Mouse (Mus musculus): ENCODE data around the gene Pard3. TPM values are rescaled to one million over a fixed set of nuclear protein-coding genes. Genes with fewer than 3 reads are reported as not detected.

The Pard3 gene
- polyA plus RNA-seq, 1 experiment from 2014 or later, result 35.0 TPM

DNA sequence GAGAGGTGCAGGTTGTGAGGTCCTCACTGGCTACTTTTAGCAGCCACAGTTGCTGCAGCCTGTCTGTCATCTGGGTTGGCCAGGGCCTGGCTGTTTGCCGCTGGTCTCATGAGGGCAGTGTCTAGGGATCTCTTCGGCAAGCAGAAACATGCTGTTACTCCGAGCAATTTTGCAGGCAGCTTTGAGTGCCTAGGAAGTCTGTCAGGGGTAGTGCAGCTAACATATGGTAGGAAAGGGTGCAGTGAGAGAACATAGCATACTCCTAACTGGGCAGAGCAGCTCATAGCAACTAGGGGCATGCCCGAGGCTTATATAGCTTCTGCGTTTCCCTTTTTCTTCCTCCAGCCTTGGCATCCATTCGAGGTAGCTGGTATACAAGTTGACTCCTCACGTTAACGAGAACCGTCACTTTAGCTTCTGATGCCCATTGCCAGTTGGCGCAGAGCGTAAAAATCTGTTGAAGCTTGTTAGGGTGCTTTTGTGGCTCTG, 54.7 kb downstream of the Pard3 start:
- Histone ChIP-seq H3K4me1 (peaks cover 45% of the 10 kb centered on the region), H3K4me2 (replicated peaks) (no peak overlapping the region), H3K9ac (no peak overlapping the region; the same call in 1 of the 2 replicates), H3K4me3 (no peak overlapping the region), H3K27me3 (no peaks in the 10 kb centered on the region), H3K36me3 (no peaks in the 10 kb centered on the region), H3K27ac (no peak overlapping the region), H3K9me3 (0 out of 2 replicates have a peak, but pooled peaks cover 4% of the 10 kb centered on the region)
- WGBS, result 63% methylated on average over 11 of the region's 11 CpGs
- no peak for ATAC-seq (ENCODE audit: low FRiP score, low read depth)

GRCm38 (mm10) chr8:127123391-127123790, 59.7 kb downstream of the Pard3 start:
- no peak overlapping the region for H3K9ac ChIP-seq
- no peaks in the 10 kb centered on the region for H3K36me3 ChIP-seq
- H3K4me1 ChIP-seq, result peaks cover 72% of the 10 kb centered on the region
- ATAC-seq (ENCODE audit: low FRiP score, low read depth), result no peak
- H3K9me3 ChIP-seq, result no peaks in the 10 kb centered on the region
- WGBS, result 90% methylated on average over 3 of the region's 3 CpGs
- H3K27ac ChIP-seq, result no peak overlapping the region
- H3K4me2 ChIP-seq (replicated peaks), result no peak overlapping the region
- no peaks in the 10 kb centered on the region for H3K27me3 ChIP-seq
- no peak overlapping the region for H3K4me3 ChIP-seq

DNA sequence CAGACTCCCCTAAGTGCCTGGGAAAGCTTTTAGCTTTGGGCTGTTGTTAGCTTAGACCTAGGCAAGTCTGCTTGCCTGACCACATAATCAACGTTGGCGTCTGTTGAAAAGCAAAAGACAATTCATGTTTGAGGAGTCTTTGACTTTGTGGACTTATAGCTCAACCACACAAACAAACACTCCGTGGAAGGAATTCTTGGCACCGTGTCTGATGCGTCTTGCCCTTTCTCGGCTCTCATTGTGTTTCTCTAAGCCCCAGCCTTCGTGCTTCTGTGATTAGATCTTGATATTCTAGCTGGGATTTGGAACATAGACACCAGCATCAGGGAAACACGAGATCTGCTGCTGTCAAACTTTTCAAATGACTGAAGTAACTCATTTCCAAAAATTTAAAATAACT, 61.1 kb downstream of the Pard3 start:
- no peaks in the 10 kb centered on the region for H3K27me3 ChIP-seq
- H3K4me3 ChIP-seq, result no peak overlapping the region
- no peak overlapping the region for H3K9ac ChIP-seq
- H3K4me1 ChIP-seq, result peaks cover 72% of the 10 kb centered on the region
- no peak overlapping the region for H3K27ac ChIP-seq
- 73% methylated on average over 8 of the region's 8 CpGs for WGBS
- H3K4me2 ChIP-seq (replicated peaks), result no peak overlapping the region
- H3K36me3 ChIP-seq, result no peaks in the 10 kb centered on the region
- ATAC-seq (ENCODE audit: low FRiP score, low read depth), result no peak
- H3K9me3 ChIP-seq, result no peaks in the 10 kb centered on the region

GRCm38 (mm10) chr8:127125686-127126683, 62.3 kb downstream of the Pard3 start:
- Histone ChIP-seq H3K4me2 (replicated peaks) (no peak overlapping the region), H3K4me3 (no peak overlapping the region), H3K36me3 (no peaks in the 10 kb centered on the region), H3K4me1 (peaks cover 80% of the 10 kb centered on the region), H3K9ac (no peak overlapping the region), H3K9me3 (no peaks in the 10 kb centered on the region), H3K27ac (no peak overlapping the region), H3K27me3 (no peaks in the 10 kb centered on the region)
- ATAC-seq (ENCODE audit: low FRiP score, low read depth), result no peak
- WGBS, result 27% methylated on average over 11 of the region's 11 CpGs

- WGBS, result 45% methylated on average over 8 of the region's 8 CpGs
- H3K27me3 ChIP-seq, result no peaks in the 10 kb centered on the region
- no peak overlapping the region for H3K27ac ChIP-seq
- no peak overlapping the region for H3K4me2 ChIP-seq (replicated peaks)
- no peaks in the 10 kb centered on the region for H3K9me3 ChIP-seq
- no peak overlapping the region for H3K9ac ChIP-seq
- H3K4me1 ChIP-seq, result peaks cover 75% of the 10 kb centered on the region
- no peak for ATAC-seq (ENCODE audit: low FRiP score, low read depth)
- no peak overlapping the region for H3K4me3 ChIP-seq
- no peaks in the 10 kb centered on the region for H3K36me3 ChIP-seq
These were observed 65.2 kb downstream of the Pard3 start for GRCm38 (mm10) chr8:127128781-127129396.

GRCm38 (mm10) chr8:127134327-127134726, 70.6 kb downstream of the Pard3 start:
- Histone ChIP-seq H3K27me3 (no peaks in the 10 kb centered on the region), H3K27ac (no peak overlapping the region), H3K36me3 (no peaks in the 10 kb centered on the region), H3K9me3 (no peaks in the 10 kb centered on the region), H3K9ac (no peak overlapping the region), H3K4me1 (peaks cover 79% of the 10 kb centered on the region), H3K4me3 (no peak overlapping the region), H3K4me2 (replicated peaks) (peak overlapping the region; percentile 19)
- WGBS, result 10% methylated on average over 5 of the region's 5 CpGs
- peak; percentile 33; the same call in 1 of the 2 replicates for ATAC-seq (ENCODE audit: low FRiP score, low read depth)

DNA sequence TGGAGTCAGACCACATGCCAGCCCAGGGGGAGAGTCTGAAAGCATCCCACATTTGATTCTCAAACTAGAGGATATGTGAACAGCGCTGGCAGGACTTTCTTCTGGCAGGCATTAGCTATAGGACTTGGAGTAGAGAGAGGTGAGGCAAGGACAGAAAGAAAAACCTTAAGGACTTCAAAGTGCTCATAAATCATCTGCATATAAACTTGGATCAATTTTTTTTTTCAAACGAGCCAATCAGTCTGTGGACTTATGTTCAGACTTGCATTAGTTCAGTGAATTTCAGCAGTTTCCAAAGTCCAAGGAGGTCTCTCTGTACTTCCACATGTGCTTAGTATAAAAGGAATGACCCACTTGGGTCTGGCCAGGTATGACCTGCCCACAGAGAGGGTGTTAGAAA, 72.5 kb downstream of the Pard3 start:
- Histone ChIP-seq H3K4me2 (replicated peaks) (no peak overlapping the region), H3K36me3 (no peaks in the 10 kb centered on the region), H3K4me3 (no peak overlapping the region), H3K9ac (no peak overlapping the region), H3K27ac (no peak overlapping the region), H3K4me1 (peaks cover 62% of the 10 kb centered on the region), H3K9me3 (no peaks in the 10 kb centered on the region), H3K27me3 (no peaks in the 10 kb centered on the region)
- no peak; the same call in 1 of the 2 replicates for ATAC-seq (ENCODE audit: low FRiP score, low read depth)
- WGBS, result 46% methylated on average over 2 of the region's 2 CpGs

- Histone ChIP-seq H3K9me3 (no peaks in the 10 kb centered on the region), H3K4me1 (peaks cover 60% of the 10 kb centered on the region), H3K27me3 (no peaks in the 10 kb centered on the region), H3K4me2 (replicated peaks) (no peak overlapping the region), H3K4me3 (no peak overlapping the region), H3K9ac (no peak overlapping the region), H3K36me3 (no peaks in the 10 kb centered on the region), H3K27ac (no peak overlapping the region)
- 77% methylated on average over 2 of the region's 2 CpGs for WGBS
- no peak for ATAC-seq (ENCODE audit: low FRiP score, low read depth)
These were observed 73.1 kb downstream of the Pard3 start for GRCm38 (mm10) chr8:127136781-127137180.

DNA sequence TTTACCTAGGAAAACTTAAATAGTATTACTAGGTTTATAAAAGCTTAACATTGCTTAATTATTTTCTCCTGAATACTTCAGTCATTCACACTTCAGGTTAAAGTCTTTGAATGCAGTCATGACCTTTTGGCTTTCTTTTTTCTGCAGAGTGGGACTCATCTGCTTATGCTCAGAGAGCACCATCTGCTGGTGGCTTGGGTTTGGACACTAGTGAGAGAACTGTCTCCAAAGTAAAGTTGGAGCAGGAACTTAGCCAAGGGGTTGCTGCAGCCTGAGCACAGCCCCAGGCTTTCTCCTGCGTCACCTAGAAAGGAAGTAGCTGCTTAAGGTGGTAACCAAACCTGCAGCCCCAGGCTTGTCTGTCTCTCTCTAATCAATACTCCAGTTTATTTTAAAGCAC, 75.5 kb downstream of the Pard3 start:
- Histone ChIP-seq H3K36me3 (no peaks in the 10 kb centered on the region), H3K9me3 (no peaks in the 10 kb centered on the region), H3K27ac (no peak overlapping the region), H3K4me2 (replicated peaks) (no peak overlapping the region), H3K4me3 (no peak overlapping the region), H3K27me3 (no peaks in the 10 kb centered on the region), H3K9ac (no peak overlapping the region), H3K4me1 (peaks cover 55% of the 10 kb centered on the region)
- ATAC-seq (ENCODE audit: low FRiP score, low read depth), result peak; percentile 57
- 12% methylated on average over 1 of the region's 1 CpGs for WGBS

DNA sequence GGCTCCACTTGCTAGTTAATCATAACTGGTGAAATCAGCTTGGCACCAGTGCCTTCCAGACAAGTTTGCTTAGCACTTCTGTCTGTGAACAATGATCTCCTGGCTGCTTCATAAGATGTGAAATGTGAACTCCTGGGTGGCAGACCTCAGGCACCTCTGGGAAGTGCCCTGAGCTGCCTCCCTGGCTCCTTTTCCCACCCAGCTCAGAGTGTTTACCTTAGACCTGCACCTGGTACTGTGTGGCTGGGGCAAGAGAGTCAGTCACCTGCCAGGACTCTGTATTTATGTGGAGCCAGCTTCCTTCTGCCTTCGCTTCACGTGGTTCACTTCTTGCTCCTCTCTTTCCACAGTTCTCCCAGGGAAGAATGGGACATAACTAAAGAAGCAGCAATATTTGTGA, 77.3 kb downstream of the Pard3 start:
- ATAC-seq (ENCODE audit: low FRiP score, low read depth), result no peak
- no peaks in the 10 kb centered on the region for H3K27me3 ChIP-seq
- H3K9me3 ChIP-seq, result no peaks in the 10 kb centered on the region
- no peak overlapping the region for H3K27ac ChIP-seq
- no peak overlapping the region for H3K4me3 ChIP-seq
- H3K9ac ChIP-seq, result no peak overlapping the region
- 94% methylated on average over 2 of the region's 2 CpGs for WGBS
- H3K4me1 ChIP-seq, result peaks cover 49% of the 10 kb centered on the region
- no peaks in the 10 kb centered on the region for H3K36me3 ChIP-seq
- no peak overlapping the region for H3K4me2 ChIP-seq (replicated peaks)

DNA sequence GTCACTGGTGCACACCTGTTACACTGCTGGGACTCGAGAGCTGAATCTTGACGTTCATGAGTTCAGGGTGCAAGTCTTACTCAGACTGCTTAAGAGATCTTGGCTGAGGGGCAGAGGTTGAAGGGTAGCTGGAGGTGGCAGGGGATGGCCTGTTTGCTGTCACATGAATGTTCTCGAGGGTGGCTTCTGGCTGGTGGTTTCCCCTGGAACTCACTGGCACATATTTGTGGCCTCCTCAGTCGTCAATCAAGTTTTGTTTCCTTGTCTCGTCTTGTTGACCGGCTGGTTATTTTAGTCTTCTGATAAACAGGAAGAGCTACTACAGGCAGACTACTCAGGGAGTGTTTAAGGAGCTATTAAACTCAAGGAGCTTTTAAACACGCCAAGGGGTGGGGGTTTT, 79.9 kb downstream of the Pard3 start:
- H3K4me3 ChIP-seq, result no peak overlapping the region
- 32% methylated on average over 7 of the region's 7 CpGs for WGBS
- H3K4me2 ChIP-seq (replicated peaks), result no peak overlapping the region
- H3K27ac ChIP-seq, result no peak overlapping the region
- no peaks in the 10 kb centered on the region for H3K36me3 ChIP-seq
- no peaks in the 10 kb centered on the region for H3K9me3 ChIP-seq
- ATAC-seq (ENCODE audit: low FRiP score, low read depth), result no peak
- peaks cover 30% of the 10 kb centered on the region for H3K4me1 ChIP-seq
- no peak overlapping the region for H3K9ac ChIP-seq
- H3K27me3 ChIP-seq, result no peaks in the 10 kb centered on the region

DNA sequence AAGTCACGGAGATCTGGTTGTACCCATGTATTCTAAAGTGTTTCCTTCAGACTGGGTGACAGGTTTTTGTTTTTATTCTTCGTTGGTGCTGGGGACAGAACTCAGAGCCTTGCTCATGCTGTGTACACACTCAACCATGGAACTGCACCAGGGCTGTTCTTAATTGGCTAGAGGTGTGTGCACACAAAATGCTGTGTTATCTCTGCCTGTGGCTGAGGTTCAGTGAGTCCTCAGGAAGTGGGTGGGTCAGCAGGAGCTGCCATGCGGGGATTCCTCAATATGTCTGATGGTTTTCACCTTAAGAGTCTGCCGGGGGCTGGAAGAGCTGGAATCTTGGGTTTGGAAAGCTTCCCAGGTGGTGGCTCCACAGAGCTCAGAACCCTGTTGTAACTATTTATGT, 80.9 kb downstream of the Pard3 start:
- no peak overlapping the region for H3K27ac ChIP-seq
- WGBS, result 50% methylated on average over 4 of the region's 4 CpGs
- peaks cover 28% of the 10 kb centered on the region for H3K4me1 ChIP-seq
- H3K9ac ChIP-seq, result no peak overlapping the region
- no peak for ATAC-seq (ENCODE audit: low FRiP score, low read depth)
- H3K27me3 ChIP-seq, result no peaks in the 10 kb centered on the region
- H3K4me3 ChIP-seq, result no peak overlapping the region
- no peaks in the 10 kb centered on the region for H3K36me3 ChIP-seq
- H3K9me3 ChIP-seq, result no peaks in the 10 kb centered on the region
- 0 out of 2 replicates have a peak overlapping the region, but pooled peaks have one; percentile 3 for H3K4me2 ChIP-seq (replicated peaks)
